Mouse (Mus musculus): ENCODE results near the gene D8Ertd738e. TPM values are rescaled to one million over a fixed set of nuclear protein-coding genes. Genes with fewer than 3 reads are reported as not detected.

Gene D8Ertd738e
- polyA plus RNA-seq, 1 experiment from 2014 or later = 339 TPM

DNA sequence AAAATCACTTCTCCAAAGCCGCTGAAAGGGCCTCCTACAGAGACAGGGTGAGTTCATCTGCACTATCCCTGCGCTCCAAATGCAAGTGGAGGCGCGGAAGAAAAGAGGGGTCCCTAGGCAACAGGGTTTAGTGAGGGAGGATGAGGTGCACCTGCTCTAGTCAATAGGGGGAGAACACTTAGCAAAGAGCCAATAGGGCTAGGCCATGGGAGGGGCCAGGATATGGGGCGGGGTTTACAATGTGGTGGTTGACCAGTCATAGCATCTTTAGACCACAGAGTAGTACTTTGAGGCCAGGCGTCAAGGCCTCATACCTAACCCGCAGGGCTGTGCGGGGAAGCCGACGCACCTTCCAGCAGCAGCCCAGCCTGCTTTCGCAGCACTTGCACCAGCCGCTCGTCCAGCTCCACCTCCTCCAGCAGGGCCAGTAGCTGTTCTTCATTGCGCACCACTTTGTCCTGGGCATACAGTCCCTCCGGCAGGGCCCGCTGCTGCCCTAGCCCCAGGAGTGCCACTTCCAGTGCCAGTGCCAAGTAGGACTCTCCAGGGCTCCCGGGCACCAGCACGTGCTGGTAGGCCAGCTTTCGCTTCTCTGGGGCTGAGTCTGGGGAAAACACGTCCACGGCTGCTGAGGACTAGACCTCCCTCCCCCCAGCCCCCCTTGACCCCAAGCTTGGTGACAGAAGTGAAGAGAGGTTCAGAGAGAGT, 26.0 kb downstream of the D8Ertd738e start:
- no peak overlapping the region for H3K9ac ChIP-seq (ENCODE audit: low read depth, low read length)
- 83% methylated on average over 21 of the region's 21 CpGs for WGBS
- no peak overlapping the region for H3K4me3 ChIP-seq (ENCODE audit: low read depth, low read length)
- H3K27ac ChIP-seq (ENCODE audit: low read depth, low read length) = no peak overlapping the region
- H3K9me3 ChIP-seq (ENCODE audit: control insufficient read depth, low read length) = no peaks in the 10 kb centered on the region
- peaks cover 7% of the 10 kb centered on the region for H3K4me1 ChIP-seq (replicated peaks; ENCODE audit: control insufficient read depth, insufficient read depth, low read length)
- H3K4me2 ChIP-seq = no peak overlapping the region
- H3K27me3 ChIP-seq (replicated peaks; ENCODE audit: control insufficient read depth, insufficient read depth, low read length) = no peaks in the 10 kb centered on the region
- ATAC-seq (replicated peaks; ENCODE audit: low FRiP score) (peak; percentile 53; the same call in 1 of the 2 replicates), DNase-seq (ENCODE audit: low spot score) (no peak)
- H3K36me3 ChIP-seq (ENCODE audit: control insufficient read depth, insufficient read depth, low read length) = peaks cover 28% of the 10 kb centered on the region

DNA sequence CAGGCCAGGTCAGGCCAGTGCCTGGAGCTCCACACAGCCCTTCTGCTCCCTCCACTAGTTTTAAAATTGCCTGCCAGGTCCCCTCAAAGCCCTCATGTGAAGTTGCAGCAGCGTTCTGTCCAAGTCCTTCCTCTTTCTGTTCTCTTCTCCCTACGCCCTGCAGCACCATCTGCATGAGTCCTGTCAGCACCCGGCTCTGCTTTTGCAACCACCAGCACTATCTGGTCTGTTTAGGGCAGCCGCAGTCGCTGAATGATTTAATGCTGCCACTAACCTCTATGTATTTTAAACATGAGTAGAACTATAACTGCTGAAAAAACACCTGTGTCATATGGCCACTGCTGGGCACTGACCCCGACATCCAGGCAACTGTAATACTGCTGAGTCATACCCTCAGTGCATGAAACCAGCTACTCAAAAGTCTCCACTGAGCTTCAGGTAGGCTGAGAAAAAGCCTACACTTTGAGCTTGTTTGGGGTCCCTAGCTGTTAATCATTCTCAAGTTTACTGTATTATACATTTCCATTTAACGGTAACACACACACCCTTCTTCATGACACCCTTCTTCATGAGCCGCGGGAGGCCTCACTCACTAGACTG, 26.9 kb downstream of the D8Ertd738e start:
- 68% methylated on average over 9 of the region's 9 CpGs for WGBS
- no peak for ATAC-seq (replicated peaks; ENCODE audit: low FRiP score)

DNA sequence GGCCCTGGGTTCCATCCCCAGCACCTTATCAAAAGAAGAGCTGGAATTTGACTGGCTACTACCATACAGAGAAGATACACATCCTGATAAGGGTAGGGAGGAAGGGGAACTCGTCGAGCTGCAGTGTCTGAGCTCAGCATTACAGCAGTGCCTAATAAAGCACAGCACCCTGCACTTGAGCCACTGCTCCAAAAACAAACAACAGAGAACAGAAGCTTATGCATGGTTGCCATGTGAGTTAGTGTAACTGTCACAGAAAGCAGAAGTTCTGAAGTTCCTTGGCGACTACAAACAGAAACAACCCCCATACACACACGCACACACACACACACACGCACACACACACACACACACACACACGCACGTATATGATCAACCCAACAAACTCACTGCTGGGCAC, 29.4 kb downstream of the D8Ertd738e start:
- Histone ChIP-seq H3K36me3 (ENCODE audit: control insufficient read depth, insufficient read depth, low read length) (peaks cover 20% of the 10 kb centered on the region), H3K4me1 (replicated peaks; ENCODE audit: control insufficient read depth, insufficient read depth, low read length) (peaks cover 7% of the 10 kb centered on the region), H3K4me3 (ENCODE audit: low read depth, low read length) (no peak overlapping the region), H3K9ac (ENCODE audit: low read depth, low read length) (no peak overlapping the region), H3K27me3 (replicated peaks; ENCODE audit: control insufficient read depth, insufficient read depth, low read length) (no peaks in the 10 kb centered on the region), H3K9me3 (ENCODE audit: control insufficient read depth, low read length) (no peaks in the 10 kb centered on the region), H3K27ac (ENCODE audit: low read depth, low read length) (no peak overlapping the region), H3K4me2 (no peak overlapping the region)
- ATAC-seq (replicated peaks; ENCODE audit: low FRiP score) = no peak
- 63% methylated on average over 7 of the region's 7 CpGs for WGBS
- DNase-seq (ENCODE audit: low spot score) = no peak

More for the DNA sequence above, 26.9 kb downstream of the D8Ertd738e start:
- Histone ChIP-seq H3K4me2 (no peak overlapping the region), H3K4me3 (ENCODE audit: low read depth, low read length) (no peak overlapping the region), H3K4me1 (replicated peaks; ENCODE audit: control insufficient read depth, insufficient read depth, low read length) (peaks cover 7% of the 10 kb centered on the region), H3K27ac (ENCODE audit: low read depth, low read length) (0 out of 2 replicates have a peak overlapping the region, but pooled peaks have one; percentile 1), H3K36me3 (ENCODE audit: control insufficient read depth, insufficient read depth, low read length) (peaks cover 21% of the 10 kb centered on the region), H3K27me3 (replicated peaks; ENCODE audit: control insufficient read depth, insufficient read depth, low read length) (no peaks in the 10 kb centered on the region), H3K9me3 (ENCODE audit: control insufficient read depth, low read length) (no peaks in the 10 kb centered on the region), H3K9ac (ENCODE audit: low read depth, low read length) (no peak overlapping the region)
- no peak for DNase-seq (ENCODE audit: low spot score)

DNA sequence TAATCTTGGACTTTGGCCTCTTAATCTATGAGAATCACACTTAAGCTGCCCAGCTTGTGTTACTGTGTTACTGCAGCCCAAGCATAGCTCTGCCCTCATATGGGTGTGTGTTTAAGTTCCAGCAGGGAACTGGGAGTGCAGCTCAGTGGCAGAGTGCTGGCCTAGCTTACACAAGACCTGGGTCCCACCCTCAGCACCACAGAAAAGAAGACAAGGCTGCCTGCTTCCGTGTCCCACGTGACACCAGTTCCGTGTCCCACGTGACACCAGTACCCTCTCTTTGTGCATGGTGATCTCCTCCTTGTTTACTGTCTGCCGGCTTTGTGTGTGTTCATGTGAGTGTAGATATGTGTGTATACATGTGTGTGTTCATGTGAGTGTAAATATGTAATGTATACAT, 31.4 kb downstream of the D8Ertd738e start:
- ATAC-seq (replicated peaks; ENCODE audit: low FRiP score) (no peak), DNase-seq (ENCODE audit: low spot score) (no peak)
- no peak overlapping the region for H3K27ac ChIP-seq (ENCODE audit: low read depth, low read length)
- peaks cover 7% of the 10 kb centered on the region for H3K4me1 ChIP-seq (replicated peaks; ENCODE audit: control insufficient read depth, insufficient read depth, low read length)
- no peak overlapping the region for H3K4me3 ChIP-seq (ENCODE audit: low read depth, low read length)
- H3K27me3 ChIP-seq (replicated peaks; ENCODE audit: control insufficient read depth, insufficient read depth, low read length) = no peaks in the 10 kb centered on the region
- 94% methylated on average over 5 of the region's 5 CpGs for WGBS
- H3K36me3 ChIP-seq (ENCODE audit: control insufficient read depth, insufficient read depth, low read length) = peaks cover 9% of the 10 kb centered on the region
- no peaks in the 10 kb centered on the region for H3K9me3 ChIP-seq (ENCODE audit: control insufficient read depth, low read length)
- no peak overlapping the region for H3K4me2 ChIP-seq
- no peak overlapping the region for H3K9ac ChIP-seq (ENCODE audit: low read depth, low read length)

DNA sequence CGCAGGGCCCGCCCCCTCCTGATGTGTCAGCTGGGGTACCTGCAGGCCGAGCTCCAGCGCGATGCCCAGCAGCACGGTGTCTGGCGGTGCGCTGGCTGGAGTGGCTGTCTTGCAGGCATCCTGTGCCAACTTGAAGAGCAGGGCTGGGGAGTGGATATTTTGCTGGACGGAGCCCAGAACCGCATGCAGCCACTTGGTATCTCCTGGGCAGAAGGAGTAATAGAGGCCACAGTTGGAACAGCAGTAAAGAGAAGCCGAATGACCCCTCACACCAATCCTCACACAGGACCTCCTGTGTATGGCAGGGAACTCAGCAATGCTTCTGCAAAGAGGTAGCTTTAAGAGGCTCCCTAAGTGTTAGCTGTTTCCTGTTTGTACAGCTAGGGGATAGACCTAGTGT, 32.3 kb downstream of the D8Ertd738e start:
- 95% methylated on average over 11 of the region's 11 CpGs for WGBS
- peaks cover 11% of the 10 kb centered on the region for H3K36me3 ChIP-seq (ENCODE audit: control insufficient read depth, insufficient read depth, low read length)

DNA sequence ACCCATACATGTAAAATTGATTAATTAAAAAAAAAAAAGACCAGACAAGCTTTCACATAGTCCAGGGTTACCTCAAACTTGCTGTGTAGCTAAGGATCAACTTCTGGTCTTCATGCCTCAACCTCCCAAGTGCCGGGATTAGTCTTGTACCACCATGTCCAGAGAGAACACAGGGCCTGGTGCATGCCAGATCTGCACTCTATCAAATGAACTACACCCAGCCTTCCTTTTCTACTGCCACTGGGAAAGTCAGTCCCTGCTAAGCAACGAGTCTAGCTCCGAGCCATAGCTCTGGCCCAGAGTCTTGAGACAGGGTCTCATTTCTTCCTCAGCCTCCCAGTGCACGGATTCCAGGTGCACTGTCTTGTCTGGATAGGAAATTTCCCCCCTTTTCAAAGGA, 36.2 kb downstream of the D8Ertd738e start:
- 85% methylated on average over 4 of the region's 4 CpGs for WGBS
- H3K36me3 ChIP-seq (ENCODE audit: control insufficient read depth, insufficient read depth, low read length) = peaks cover 8% of the 10 kb centered on the region
- ATAC-seq (replicated peaks; ENCODE audit: low FRiP score) (no peak), DNase-seq (ENCODE audit: low spot score) (no peak)
- no peak overlapping the region for H3K4me2 ChIP-seq
- no peak overlapping the region for H3K9ac ChIP-seq (ENCODE audit: low read depth, low read length)
- H3K27ac ChIP-seq (ENCODE audit: low read depth, low read length) = no peak overlapping the region
- H3K27me3 ChIP-seq (replicated peaks; ENCODE audit: control insufficient read depth, insufficient read depth, low read length) = no peaks in the 10 kb centered on the region
- H3K4me3 ChIP-seq (ENCODE audit: low read depth, low read length) = no peak overlapping the region
- H3K4me1 ChIP-seq (replicated peaks; ENCODE audit: control insufficient read depth, insufficient read depth, low read length) = peaks cover 4% of the 10 kb centered on the region
- no peaks in the 10 kb centered on the region for H3K9me3 ChIP-seq (ENCODE audit: control insufficient read depth, low read length)

More for the DNA sequence above, 32.3 kb downstream of the D8Ertd738e start:
- Histone ChIP-seq H3K9ac (ENCODE audit: low read depth, low read length) (no peak overlapping the region), H3K27me3 (replicated peaks; ENCODE audit: control insufficient read depth, insufficient read depth, low read length) (no peaks in the 10 kb centered on the region), H3K4me3 (ENCODE audit: low read depth, low read length) (no peak overlapping the region), H3K4me1 (replicated peaks; ENCODE audit: control insufficient read depth, insufficient read depth, low read length) (0 out of 2 replicates have a peak, but pooled peaks cover 2% of the 10 kb centered on the region), H3K9me3 (ENCODE audit: control insufficient read depth, low read length) (no peaks in the 10 kb centered on the region), H3K27ac (ENCODE audit: low read depth, low read length) (no peak overlapping the region), H3K4me2 (no peak overlapping the region)
- ATAC-seq (replicated peaks; ENCODE audit: low FRiP score) = no peak
- DNase-seq (ENCODE audit: low spot score) = no peak

DNA sequence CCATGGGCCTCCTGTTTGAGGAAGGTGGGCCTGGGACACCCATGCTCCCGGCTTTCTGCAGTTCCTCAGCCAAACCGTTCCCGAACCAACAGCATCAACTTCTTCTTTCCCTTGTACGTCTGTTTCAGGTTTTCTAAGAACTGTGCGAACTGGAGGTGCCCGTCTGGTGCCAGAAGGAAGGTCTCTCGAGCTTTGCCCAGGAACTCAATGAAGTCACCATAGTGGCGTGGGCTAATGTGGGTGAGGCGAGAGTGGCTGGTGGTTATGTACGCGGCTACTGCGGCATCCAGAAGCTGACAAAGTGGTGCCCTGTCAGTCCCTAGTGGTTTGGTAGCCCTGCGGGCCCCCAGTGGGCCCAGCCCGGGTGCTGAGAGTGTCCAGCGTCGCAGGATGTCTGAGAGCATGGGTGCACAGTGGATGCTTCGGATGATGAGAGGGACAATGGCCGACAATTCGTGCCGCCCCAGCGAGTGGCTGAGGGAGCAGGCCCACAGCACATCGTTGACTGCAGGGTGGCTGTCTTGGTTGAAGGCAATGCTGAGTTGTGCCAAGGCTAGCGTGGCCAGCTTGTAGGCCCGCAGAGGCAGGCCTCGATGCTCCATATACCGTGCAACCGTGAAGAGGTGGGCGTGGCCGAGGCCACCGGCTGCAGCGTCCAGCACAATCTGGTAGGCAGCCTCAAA, 37.5 kb downstream of the D8Ertd738e start:
- Histone ChIP-seq H3K9me3 (ENCODE audit: control insufficient read depth, low read length) (no peaks in the 10 kb centered on the region), H3K4me3 (ENCODE audit: low read depth, low read length) (no peak overlapping the region), H3K4me2 (no peak overlapping the region), H3K4me1 (replicated peaks; ENCODE audit: control insufficient read depth, insufficient read depth, low read length) (peaks cover 8% of the 10 kb centered on the region), H3K27me3 (replicated peaks; ENCODE audit: control insufficient read depth, insufficient read depth, low read length) (no peaks in the 10 kb centered on the region), H3K36me3 (ENCODE audit: control insufficient read depth, insufficient read depth, low read length) (peaks cover 10% of the 10 kb centered on the region), H3K9ac (ENCODE audit: low read depth, low read length) (no peak overlapping the region), H3K27ac (ENCODE audit: low read depth, low read length) (no peak overlapping the region)
- DNase-seq (ENCODE audit: low spot score) = no peak
- WGBS = 91% methylated on average over 31 of the region's 31 CpGs
- ATAC-seq (replicated peaks; ENCODE audit: low FRiP score) = no peak

DNA sequence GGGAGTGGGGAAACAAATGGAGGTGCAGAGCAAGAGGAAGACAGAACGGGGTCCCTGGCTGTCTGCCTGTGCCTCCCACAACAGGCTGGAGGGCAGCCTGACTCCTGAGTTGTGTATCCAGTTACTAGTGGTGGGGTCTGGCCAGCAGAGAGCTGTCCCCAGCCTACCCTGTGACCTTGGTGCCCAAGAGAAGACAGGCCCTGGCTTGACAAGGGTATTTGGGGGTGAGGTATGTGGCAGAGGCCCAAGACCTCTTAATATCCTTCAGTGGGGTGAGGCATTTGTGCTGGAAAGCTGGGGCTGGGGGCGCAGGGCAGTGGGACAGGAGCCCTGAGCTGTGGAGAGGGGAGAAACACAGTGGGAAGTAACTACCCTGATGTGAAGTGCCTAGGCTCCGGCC, 38.3 kb downstream of the D8Ertd738e start:
- DNase-seq (ENCODE audit: low spot score) (no peak), ATAC-seq (replicated peaks; ENCODE audit: low FRiP score) (no peak)
- Histone ChIP-seq H3K9ac (ENCODE audit: low read depth, low read length) (no peak overlapping the region), H3K4me2 (no peak overlapping the region), H3K27me3 (replicated peaks; ENCODE audit: control insufficient read depth, insufficient read depth, low read length) (no peaks in the 10 kb centered on the region), H3K4me1 (replicated peaks; ENCODE audit: control insufficient read depth, insufficient read depth, low read length) (peaks cover 8% of the 10 kb centered on the region), H3K36me3 (ENCODE audit: control insufficient read depth, insufficient read depth, low read length) (peaks cover 10% of the 10 kb centered on the region), H3K4me3 (ENCODE audit: low read depth, low read length) (no peak overlapping the region), H3K9me3 (ENCODE audit: control insufficient read depth, low read length) (no peaks in the 10 kb centered on the region), H3K27ac (ENCODE audit: low read depth, low read length) (no peak overlapping the region)
- WGBS = 90% methylated on average over 3 of the region's 3 CpGs

Measured in liver, embryonic 11.5 days (tissue).